7 mouse cellular contexts compared by ENCODE assay signal in genomic region chr17:33916847-33917655, GRCm38 (mm10). TPM values are rescaled to one million over a fixed set of nuclear protein-coding genes. Genes with fewer than 3 reads are reported as not detected.
A peak's percentile ranks its signal among the peaks of the same experiment; 100 is the strongest.
DNase-seq lines count a peak whose midpoint lies in the region; ATAC-seq lines count a peak whose summit lies in the region.

No protein-coding gene starts in this region.

- peak overlapping the region; percentile 73 for H3K4me2 ChIP-seq in lung, embryonic 15.5 days
- H3K4me2 ChIP-seq in embryonic facial prominence, embryonic 13.5 days: peak overlapping the region; percentile 66
- H3K4me2 ChIP-seq in hindbrain, embryonic 15.5 days: peak overlapping the region; percentile 78
- peak overlapping the region; percentile 64 for H3K4me2 ChIP-seq in midbrain, embryonic 11.5 days

- no peaks in the 10 kb centered on the region for H3K9me3 ChIP-seq in lung, embryonic 15.5 days
- H3K9me3 ChIP-seq in embryonic facial prominence, embryonic 13.5 days: no peaks in the 10 kb centered on the region
- H3K9me3 ChIP-seq in hindbrain, embryonic 15.5 days: no peaks in the 10 kb centered on the region
- no peaks in the 10 kb centered on the region for H3K9me3 ChIP-seq in midbrain, embryonic 11.5 days (ENCODE audit: control insufficient read depth, low read length)

- H3K27me3 ChIP-seq in lung, embryonic 15.5 days: no peaks in the 10 kb centered on the region
- H3K27me3 ChIP-seq in embryonic facial prominence, embryonic 13.5 days: no peaks in the 10 kb centered on the region
- H3K27me3 ChIP-seq in hindbrain, embryonic 15.5 days: no peaks in the 10 kb centered on the region; the same call in 1 of the 2 replicates
- H3K27me3 ChIP-seq in midbrain, embryonic 11.5 days (ENCODE audit: control insufficient read depth, insufficient read depth, low read length): no peaks in the 10 kb centered on the region; the same call in 1 of the 2 replicates

- H3K9ac ChIP-seq in lung, embryonic 15.5 days: peak overlapping the region; percentile 57
- H3K9ac ChIP-seq in embryonic facial prominence, embryonic 13.5 days: peak overlapping the region; percentile 64
- H3K9ac ChIP-seq in hindbrain, embryonic 15.5 days: peak overlapping the region; percentile 52
- H3K9ac ChIP-seq in midbrain, embryonic 11.5 days (ENCODE audit: low read length): peak overlapping the region; percentile 65

- no peak for ATAC-seq in lung, embryonic 15.5 days (ENCODE audit: borderline replicate concordance, extremely low read depth, low FRiP score, low TSS enrichment)
- no peak for ATAC-seq in embryonic facial prominence, embryonic 13.5 days (ENCODE audit: insufficient number of reproducible peaks, insufficient read depth, low FRiP score, low TSS enrichment, low read depth)
- no peak for ATAC-seq in hindbrain, embryonic 15.5 days (ENCODE audit: low FRiP score, low read depth)
- ATAC-seq in midbrain, embryonic 11.5 days (ENCODE audit: low FRiP score): no peak

- DNase-seq in lung, postnatal 10 days: no peak
- no peak for DNase-seq in midbrain, embryonic 11.5 days (ENCODE audit: low spot score, missing footprints)
- no peak for DNase-seq in natural killer cell, adult 2 months (ENCODE audit: low spot score in 2 of 2)
- no peak for DNase-seq in embryo, embryonic 10 days (ENCODE audit: low spot score)

- H3K36me3 ChIP-seq in lung, embryonic 15.5 days: peaks cover 36% of the 10 kb centered on the region
- peaks cover 43% of the 10 kb centered on the region for H3K36me3 ChIP-seq in embryonic facial prominence, embryonic 13.5 days
- peaks cover 22% of the 10 kb centered on the region for H3K36me3 ChIP-seq in hindbrain, embryonic 15.5 days
- peaks cover 24% of the 10 kb centered on the region for H3K36me3 ChIP-seq in midbrain, embryonic 11.5 days (ENCODE audit: control insufficient read depth, insufficient read depth, low read length)

- H3K4me1 ChIP-seq in lung, embryonic 15.5 days: peaks cover 50% of the 10 kb centered on the region
- H3K4me1 ChIP-seq in embryonic facial prominence, embryonic 13.5 days: peaks cover 52% of the 10 kb centered on the region
- H3K4me1 ChIP-seq in hindbrain, embryonic 15.5 days (replicated peaks): peaks cover 46% of the 10 kb centered on the region
- H3K4me1 ChIP-seq in midbrain, embryonic 11.5 days (ENCODE audit: control insufficient read depth, insufficient read depth, low read length): peaks cover 35% of the 10 kb centered on the region

- peak overlapping the region; percentile 58 for H3K4me3 ChIP-seq in lung, embryonic 15.5 days
- peak overlapping the region; percentile 53 for H3K4me3 ChIP-seq in embryonic facial prominence, embryonic 13.5 days
- peak overlapping the region; percentile 57 for H3K4me3 ChIP-seq in hindbrain, embryonic 15.5 days
- peak overlapping the region; percentile 65 for H3K4me3 ChIP-seq in midbrain, embryonic 11.5 days (ENCODE audit: low read depth, low read length)

- no peak overlapping the region for H3K27ac ChIP-seq in lung, embryonic 15.5 days
- peak overlapping the region; percentile 81; the same call in 1 of the 2 replicates for H3K27ac ChIP-seq in embryonic facial prominence, embryonic 13.5 days
- 0 out of 2 replicates have a peak overlapping the region, but pooled peaks have one; percentile 11 for H3K27ac ChIP-seq in hindbrain, embryonic 15.5 days (replicated peaks)
- no peak overlapping the region for H3K27ac ChIP-seq in midbrain, embryonic 11.5 days (ENCODE audit: low read depth, low read length)

- WGBS in lung, embryonic 15.5 days: 66% methylated on average over 31 of the region's 31 CpGs
- 77% methylated on average over 31 of the region's 31 CpGs for WGBS in embryonic facial prominence, embryonic 13.5 days
- WGBS in hindbrain, embryonic 15.5 days: 71% methylated on average over 31 of the region's 31 CpGs
- WGBS in midbrain, embryonic 11.5 days: 73% methylated on average over 31 of the region's 31 CpGs

RNA-seq across cellular contexts. Expression of gene Zbtb22, which starts 1.3 kb away (rescaled TPM):
- polyA plus RNA-seq in lung, embryonic 15.5 days (2015; fragmentation: Nextera tagmentation; extraction: Ambion mirVana): 17.8 and 20.6 TPM in 2 replicates
- 15.4 and 17.6 TPM in 2 replicates for polyA plus RNA-seq in embryonic facial prominence, embryonic 13.5 days (2015; fragmentation: Nextera tagmentation; extraction: Ambion mirVana)
- polyA plus RNA-seq in hindbrain, embryonic 15.5 days (2015; fragmentation: Nextera tagmentation; extraction: Ambion mirVana): 17.1 TPM in 2 replicates
- polyA plus RNA-seq in midbrain, embryonic 11.5 days (2014; fragmentation: Nextera tagmentation; extraction: Ambion mirVana): 8.0 and 9.4 TPM in 2 replicates

RNA-seq across cellular contexts. Expression of gene Tapbp, which starts 1.4 kb away (rescaled TPM):
- 45.3 and 52.6 TPM in 2 replicates for polyA plus RNA-seq in lung, embryonic 15.5 days (2015; fragmentation: Nextera tagmentation; extraction: Ambion mirVana)
- 26.6 and 31.9 TPM in 2 replicates for polyA plus RNA-seq in embryonic facial prominence, embryonic 13.5 days (2015; fragmentation: Nextera tagmentation; extraction: Ambion mirVana)
- polyA plus RNA-seq in hindbrain, embryonic 15.5 days (2015; fragmentation: Nextera tagmentation; extraction: Ambion mirVana): 30.5 and 33.2 TPM in 2 replicates
- 13.6 and 14.8 TPM in 2 replicates for polyA plus RNA-seq in midbrain, embryonic 11.5 days (2014; fragmentation: Nextera tagmentation; extraction: Ambion mirVana)

RNA-seq across cellular contexts. Expression of gene Daxx, which starts 7.8 kb away (rescaled TPM):
- polyA plus RNA-seq in lung, embryonic 15.5 days (2015; fragmentation: Nextera tagmentation; extraction: Ambion mirVana): 50.8 and 54.6 TPM in 2 replicates
- polyA plus RNA-seq in embryonic facial prominence, embryonic 13.5 days (2015; fragmentation: Nextera tagmentation; extraction: Ambion mirVana): 57.7 and 58.9 TPM in 2 replicates
- 50.3 and 55.9 TPM in 2 replicates for polyA plus RNA-seq in hindbrain, embryonic 15.5 days (2015; fragmentation: Nextera tagmentation; extraction: Ambion mirVana)
- 59.5 and 60.4 TPM in 2 replicates for polyA plus RNA-seq in midbrain, embryonic 11.5 days (2014; fragmentation: Nextera tagmentation; extraction: Ambion mirVana)

RNA-seq across cellular contexts. Expression of gene Platr17, which starts 12.1 kb away (rescaled TPM):
- 0.28 and 0.31 TPM in 2 replicates for polyA plus RNA-seq in lung, embryonic 15.5 days (2015; fragmentation: Nextera tagmentation; extraction: Ambion mirVana)
- polyA plus RNA-seq in embryonic facial prominence, embryonic 13.5 days (2015; fragmentation: Nextera tagmentation; extraction: Ambion mirVana): 0.27 TPM in 1 of 2 replicates, not detected in the other
- polyA plus RNA-seq in hindbrain, embryonic 15.5 days (2015; fragmentation: Nextera tagmentation; extraction: Ambion mirVana): 0.26 TPM in 1 of 2 replicates, not detected in the other
- 0.22 TPM in 1 of 2 replicates, not detected in the other for polyA plus RNA-seq in midbrain, embryonic 11.5 days (2014; fragmentation: Nextera tagmentation; extraction: Ambion mirVana)

RNA-seq across cellular contexts. Expression of gene Rgl2, which starts 12.3 kb away (rescaled TPM):
- 47.7 and 57.8 TPM in 2 replicates for polyA plus RNA-seq in lung, embryonic 15.5 days (2015; fragmentation: Nextera tagmentation; extraction: Ambion mirVana)
- polyA plus RNA-seq in embryonic facial prominence, embryonic 13.5 days (2015; fragmentation: Nextera tagmentation; extraction: Ambion mirVana): 61.2 and 63.7 TPM in 2 replicates
- polyA plus RNA-seq in hindbrain, embryonic 15.5 days (2015; fragmentation: Nextera tagmentation; extraction: Ambion mirVana): 55.1 and 60.1 TPM in 2 replicates
- polyA plus RNA-seq in midbrain, embryonic 11.5 days (2014; fragmentation: Nextera tagmentation; extraction: Ambion mirVana): 29.3 and 33.6 TPM in 2 replicates

Comparison
In these comparisons a context has a peak if more than half of its experiments do, and no peak if none do; other contexts are left out.
1. H3K27ac ChIP-seq: peak in embryonic facial prominence, embryonic 13.5 days (single experiment) and hindbrain, embryonic 15.5 days (single experiment); none in lung, embryonic 15.5 days (single experiment) and midbrain, embryonic 11.5 days (single experiment).
2. Peak in every context shown above with its lines, with median percentiles within 50 percentile points of each other: H3K4me2 ChIP-seq, H3K4me3 ChIP-seq and H3K9ac ChIP-seq.